Mouse (Mus musculus): ENCODE measurements around the gene Appl2.

GRCm38 (mm10) chr10:83608596-83608995 lies 39.9 kb downstream of the Appl2 start:
- TF ChIP-seq MAX (IDR thresholded peaks at IDR 0.05) (no peak), CTCF (IDR thresholded peaks at IDR 0.05; ENCODE audit: control insufficient read depth, insufficient read depth, insufficient read length) (no peak), MYOG (IDR thresholded peaks at IDR 0.05; ENCODE audit: control insufficient read depth, extremely low read depth, insufficient read length) (no peak), USF1 (IDR thresholded peaks at IDR 0.05; ENCODE audit: low read depth) (no peak), CEBPB (IDR thresholded peaks at IDR 0.05; ENCODE audit: low read depth) (no peak), MYOD1 (IDR thresholded peaks at IDR 0.05; ENCODE audit: control insufficient read depth, insufficient read length, low read depth) (no peak), FOSL1 (IDR thresholded peaks at IDR 0.05; ENCODE audit: insufficient read depth, low read length, poor library complexity, severe bottlenecking) (no peak)

All from C2C12 (cell line).